Mouse (Mus musculus) gastrocnemius, postnatal 4 days (tissue): ENCODE measurements around the gene Hivep1. TPM values are rescaled to one million over a fixed set of nuclear protein-coding genes. Genes with fewer than 3 reads are reported as not detected.
A peak's percentile ranks its signal among the peaks of the same experiment; 100 is the strongest.

ENCODE experiments used
- DNase-seq, 2 experiments: peaks; one replicate each; pipeline ENCODE4 v3.0.0; 2021 to 2022; ENCODE audit warnings: low spot score in 2 of 2, mixed read lengths in 2 of 2
- long read RNA-seq, 2 experiments: library from polyadenylated mRNA; stranded (forward); transcript quantifications; one replicate each; pipeline ENCODE4 v2.0.0; 2021
- total RNA-seq, 2 experiments: library from RNA; stranded (reverse); gene quantifications; 2 replicates each; pipeline ENCODE4 v1.2.3; 2021

Hivep1 gene
- total RNA-seq: 10 to 100 TPM; 23.3 to 24.8 TPM
- long read RNA-seq, experiment 1, partial matches to known transcripts: 2 of 3 reads
- long read RNA-seq, experiment 1, other reads (novel, unspliced or antisense): 1 of 3 reads
- long read RNA-seq, experiment 2, partial matches to known transcripts: 8 of 8 reads
- long read RNA-seq, experiment 2, other reads (novel, unspliced or antisense): 0 of 8 reads

GRCm38 (mm10) chr13:42051961-42052695, at the start of gene Hivep1:
Hivep1 (plus strand) TSS chr13:42052021.
- peak; percentile 35 to 73 for DNase-seq

GRCm38 (mm10) chr13:42015484-42016045, 36.3 kb upstream of the Hivep1 start:
- DNase-seq: no peak

GRCm38 (mm10) chr13:42016218-42016617, 35.6 kb upstream of the Hivep1 start:
- DNase-seq: no peak

- DNase-seq: no peak
These were observed 33.5 kb upstream of the Hivep1 start for GRCm38 (mm10) chr13:42018356-42018755.

GRCm38 (mm10) chr13:42041203-42041602, 10.6 kb upstream of the Hivep1 start:
- DNase-seq: no peak

GRCm38 (mm10) chr13:42043431-42043830, 8.4 kb upstream of the Hivep1 start:
- DNase-seq: no peak

GRCm38 (mm10) chr13:42048991-42049773, 2.6 kb upstream of the Hivep1 start:
- DNase-seq: peak; percentile 68 to 78

- no peak for DNase-seq
These were observed 2.1 kb upstream of the Hivep1 start for GRCm38 (mm10) chr13:42049774-42050125.

GRCm38 (mm10) chr13:42050160-42050559, 1.7 kb upstream of the Hivep1 start:
- no peak for DNase-seq

GRCm38 (mm10) chr13:42050880-42051201, 980 bp upstream of the Hivep1 start:
- DNase-seq: no peak

GRCm38 (mm10) chr13:42051202-42051906, 467 bp upstream of the Hivep1 start:
- DNase-seq: peak; percentile 99

- peak in 1 of 2 experiments; percentile 65 for DNase-seq
These were observed 1.1 kb downstream of the Hivep1 start for GRCm38 (mm10) chr13:42052696-42053541.

- DNase-seq: no peak
These were observed 1.8 kb downstream of the Hivep1 start for GRCm38 (mm10) chr13:42053656-42054055.

- DNase-seq: no peak
These were observed 2.3 kb downstream of the Hivep1 start for GRCm38 (mm10) chr13:42054138-42054537.

- DNase-seq: no peak
These were observed 5.0 kb downstream of the Hivep1 start for GRCm38 (mm10) chr13:42056712-42057332.

- no peak for DNase-seq
These were observed 9.2 kb downstream of the Hivep1 start for GRCm38 (mm10) chr13:42060846-42061630.

- no peak for DNase-seq
These were observed 12.4 kb downstream of the Hivep1 start for GRCm38 (mm10) chr13:42064257-42064656.

GRCm38 (mm10) chr13:42070236-42070635, 18.4 kb downstream of the Hivep1 start:
- no peak for DNase-seq

GRCm38 (mm10) chr13:42071011-42071410, 19.2 kb downstream of the Hivep1 start:
- DNase-seq: no peak
